Mouse (Mus musculus) layer of hippocampus, adult 18-20 months (tissue): ENCODE results near the gene Nwd2. TPM values are rescaled to one million over a fixed set of nuclear protein-coding genes. Genes with fewer than 3 reads are reported as not detected.

Source experiments
- DNase-seq, 2 experiments: peaks; one replicate each; pipeline ENCODE4 v3.0.0; 2022; ENCODE audit warnings: low spot score in 2 of 2
- long read RNA-seq: library from polyadenylated mRNA; stranded (forward); transcript quantifications from one replicate; pipeline ENCODE4 v2.0.0, GENCODE M21; 2021
- total RNA-seq, 2 experiments: library from RNA; stranded (reverse); gene quantifications; 2 replicates each; pipeline ENCODE4 v1.2.3; 2021

Gene Nwd2
- total RNA-seq: 10 to 100 TPM; 17.7 to 18.4 TPM
- long read RNA-seq, full-length matches to known transcripts: 11 of 21 reads
- long read RNA-seq, partial matches to known transcripts: 1 of 21 reads
- long read RNA-seq, other reads (novel, unspliced or antisense): 9 of 21 reads

- peak; percentile 54 to 60 for DNase-seq
Observed at GRCm38 (mm10) chr5:63649070-63649532, at the start of gene Nwd2. TSS of gene Nwd2 (plus strand) at chr5:63649102.

DNA sequence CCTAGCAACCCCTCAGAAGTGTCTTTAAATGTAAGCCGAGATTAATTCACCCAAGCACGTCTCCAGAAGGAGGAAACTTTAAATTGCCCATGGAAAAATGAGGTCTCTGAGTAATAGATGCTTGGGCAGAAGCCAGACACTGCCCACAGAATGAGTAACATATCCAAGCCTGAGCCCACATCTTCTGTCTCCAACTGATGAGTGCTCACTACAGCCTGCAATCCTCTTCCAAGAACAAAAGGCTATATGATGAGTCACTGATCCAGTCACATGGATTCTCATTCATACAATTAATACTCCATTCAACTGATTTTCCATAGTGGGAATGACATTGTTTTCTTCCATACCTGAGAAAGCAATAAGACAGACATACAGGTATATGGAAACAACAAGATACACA, 41.5 kb upstream of the Nwd2 start:
- DNase-seq: peak; percentile 56 to 68

GRCm38 (mm10) chr5:63616792-63617668, 31.9 kb upstream of the Nwd2 start:
- no peak for DNase-seq

- peak; percentile 88 to 95 for DNase-seq
Observed at GRCm38 (mm10) chr5:63624123-63624522, 24.8 kb upstream of the Nwd2 start.

- DNase-seq: no peak
Observed at GRCm38 (mm10) chr5:63627832-63628530, 20.9 kb upstream of the Nwd2 start.

- no peak for DNase-seq
Observed at GRCm38 (mm10) chr5:63628531-63628871, 20.4 kb upstream of the Nwd2 start.

DNA sequence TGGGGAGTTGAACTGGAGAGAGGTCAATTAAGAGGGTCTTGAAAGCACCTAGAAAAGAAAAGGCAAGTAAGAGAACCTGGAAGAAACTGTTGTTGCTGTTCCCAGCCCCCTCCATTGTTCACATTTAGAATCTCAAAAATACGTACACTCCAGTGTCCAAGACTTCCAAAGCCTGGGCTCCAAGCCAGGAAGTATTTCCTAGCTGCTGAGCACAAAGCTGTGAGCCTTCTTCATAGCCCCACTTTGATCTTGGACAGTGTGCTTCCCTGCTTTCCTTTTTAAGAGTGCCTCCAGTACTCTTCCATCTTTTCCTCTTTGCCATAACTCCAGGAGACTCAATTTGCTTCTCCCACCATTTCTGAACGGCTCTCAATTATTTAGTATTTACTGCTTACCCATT, 14.3 kb upstream of the Nwd2 start:
- DNase-seq: no peak

DNA sequence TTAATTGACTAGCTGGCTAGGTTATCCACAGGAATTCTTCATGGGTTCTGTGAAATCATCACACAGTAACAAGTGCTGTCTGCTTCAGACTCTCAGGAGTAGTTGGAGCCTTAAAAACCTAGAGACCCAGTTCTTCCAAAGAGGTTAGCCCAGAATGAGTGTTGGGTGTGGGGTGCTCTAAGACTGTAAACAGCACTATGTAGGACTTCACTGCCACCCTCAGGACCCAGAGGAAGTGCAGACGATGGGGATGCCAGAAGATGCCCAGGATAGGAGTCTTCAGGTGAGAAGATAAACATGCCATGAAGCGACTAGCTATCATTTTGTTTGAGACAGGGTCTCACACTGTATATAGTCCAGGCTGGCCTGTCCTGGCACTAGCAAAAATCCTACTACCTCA, 715 bp upstream of the Nwd2 start:
- DNase-seq: peak; percentile 42 to 70

- peak in 1 of 2 experiments; percentile 28 for DNase-seq
Observed at GRCm38 (mm10) chr5:63649533-63650464, 897 bp downstream of the Nwd2 start.

DNA sequence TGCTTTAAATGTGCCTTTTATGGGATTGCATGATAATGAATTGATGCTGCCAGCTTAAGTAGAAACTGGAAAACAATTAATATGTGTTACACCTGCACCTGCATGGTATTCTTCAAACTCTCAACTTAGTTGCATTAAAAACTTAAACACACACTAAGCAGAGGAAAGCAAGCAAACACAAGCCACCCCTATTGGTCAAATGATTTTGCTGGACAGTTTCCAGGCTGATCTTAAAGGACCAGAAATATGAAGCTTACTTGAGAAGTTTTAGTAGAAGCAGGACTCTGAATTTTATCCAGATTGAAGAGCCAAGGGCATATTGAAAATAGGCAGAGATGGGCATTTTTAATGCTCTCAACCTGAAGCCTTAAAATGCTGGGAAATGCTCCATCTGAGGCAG, 2.9 kb downstream of the Nwd2 start:
- DNase-seq: no peak

GRCm38 (mm10) chr5:63652705-63653104, 3.8 kb downstream of the Nwd2 start:
- no peak for DNase-seq

DNA sequence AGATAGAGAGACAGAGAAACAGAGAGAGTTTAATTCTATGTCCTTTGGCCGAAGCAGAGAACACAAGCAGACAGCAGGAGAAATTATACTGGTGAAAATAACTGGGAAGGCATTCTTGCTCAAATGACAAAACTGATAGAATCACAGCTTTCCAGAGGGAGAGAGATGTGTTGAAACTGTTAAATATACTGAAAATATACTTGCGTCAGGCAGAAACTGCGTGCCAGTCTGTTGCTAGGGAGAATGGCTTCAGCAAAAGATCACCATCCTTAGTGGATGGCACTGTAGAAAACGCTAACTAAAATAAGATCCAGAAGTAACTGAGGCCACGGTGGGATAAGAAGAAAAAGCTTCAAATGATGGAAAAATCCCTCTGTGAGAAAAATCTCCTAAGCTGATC, 18.0 kb downstream of the Nwd2 start:
- DNase-seq: no peak

- no peak for DNase-seq
Observed at GRCm38 (mm10) chr5:63675934-63676333, 27.0 kb downstream of the Nwd2 start.

DNA sequence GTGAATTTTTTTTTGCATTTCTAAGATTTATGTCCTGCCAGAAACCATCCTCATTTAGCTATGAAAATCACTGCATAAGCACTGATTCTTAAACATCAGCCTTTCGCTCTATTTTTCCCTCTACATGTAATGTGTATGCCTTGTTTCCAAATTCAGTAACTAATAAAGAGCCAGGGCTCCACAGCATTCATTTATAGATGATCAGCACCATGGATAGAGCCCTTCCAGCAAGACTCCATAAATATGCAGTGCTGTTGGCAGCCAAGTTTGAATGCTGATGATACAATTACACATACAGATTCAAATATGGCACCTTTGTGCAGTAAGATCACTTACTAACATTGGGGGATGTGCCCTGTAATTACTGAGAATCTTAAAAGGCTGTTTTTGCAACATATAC, 40.2 kb downstream of the Nwd2 start:
- DNase-seq: no peak

DNA sequence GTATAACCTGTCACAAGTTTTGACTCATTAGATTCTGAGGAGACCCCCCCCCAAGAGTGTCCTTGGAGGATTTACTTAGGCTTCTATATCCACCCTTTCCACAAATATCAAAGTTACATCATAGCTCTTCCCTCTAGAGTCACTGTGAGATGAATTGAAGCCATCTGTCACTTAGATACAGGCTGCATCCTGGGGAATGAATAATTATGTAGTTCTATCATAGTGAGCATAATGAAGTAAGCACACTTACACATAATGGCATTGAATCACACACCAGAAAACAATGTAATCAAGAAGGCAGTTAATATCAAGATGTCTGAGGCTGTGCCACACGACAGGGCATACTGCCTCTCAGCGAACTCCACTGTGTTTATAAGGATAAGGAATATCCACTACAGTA, 47.9 kb downstream of the Nwd2 start:
- peak in 1 of 2 experiments; percentile 47 for DNase-seq

GRCm38 (mm10) chr5:63697196-63697595, 48.3 kb downstream of the Nwd2 start:
- no peak for DNase-seq

DNA sequence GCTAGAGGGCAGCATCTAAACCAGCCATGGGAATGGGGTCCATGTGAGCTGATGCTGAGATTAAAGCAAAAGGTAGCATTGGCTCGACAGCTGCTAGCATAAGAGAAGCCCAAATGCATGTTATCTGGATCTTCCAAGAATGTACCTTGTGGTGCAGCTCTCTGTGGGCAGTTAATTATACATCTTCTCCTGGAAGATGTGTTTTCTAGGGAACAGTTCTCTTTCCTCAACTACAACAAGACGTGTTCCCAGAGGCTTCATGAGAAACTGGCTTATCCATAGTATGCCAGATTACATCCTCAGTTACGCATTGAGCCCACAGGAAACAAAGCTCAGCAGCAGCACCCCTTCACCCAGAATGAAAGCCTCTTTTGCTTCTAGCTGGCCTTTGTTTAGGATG, 80.1 kb downstream of the Nwd2 start:
- no peak for DNase-seq

DNA sequence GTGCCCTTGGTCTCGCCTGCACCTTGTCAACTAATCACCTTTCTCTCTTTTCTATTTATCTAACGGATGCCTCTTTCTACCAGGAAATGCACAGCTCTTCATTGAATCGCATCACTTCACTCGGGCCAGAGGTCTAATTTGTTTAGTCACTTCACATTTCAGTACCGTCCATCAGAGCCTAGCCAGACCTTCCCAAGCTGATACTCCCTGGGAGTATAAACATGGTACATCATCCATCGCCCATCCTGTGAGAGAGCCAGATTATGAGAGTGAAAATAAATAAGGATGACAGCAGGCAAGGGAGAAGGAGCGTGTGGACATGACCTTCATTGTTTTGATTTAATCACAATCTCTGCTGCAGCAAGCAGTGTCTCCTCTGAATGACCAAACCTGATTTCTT, 86.6 kb downstream of the Nwd2 start:
- no peak for DNase-seq

GRCm38 (mm10) chr5:63743426-63743825, 94.5 kb downstream of the Nwd2 start:
- no peak for DNase-seq

DNA sequence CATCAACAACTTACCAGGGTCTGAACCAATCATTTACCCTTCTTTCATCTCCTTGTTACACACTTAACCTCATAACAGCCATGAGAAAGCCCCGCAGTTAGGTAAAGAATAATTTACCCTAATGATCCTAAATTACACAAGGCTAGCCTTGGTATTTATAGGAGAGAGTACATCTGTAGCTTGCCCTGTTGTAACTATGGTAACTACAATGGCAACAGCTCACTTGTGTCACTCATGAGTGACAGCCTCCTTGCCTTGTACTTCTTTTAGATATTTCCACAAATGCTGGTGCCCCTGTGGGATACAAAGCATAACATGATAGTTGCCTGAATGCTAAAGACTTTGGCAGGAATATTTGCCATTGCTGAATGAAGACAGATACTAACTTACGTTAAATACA, 99.4 kb downstream of the Nwd2 start:
- DNase-seq: no peak

GRCm38 (mm10) chr5:63748759-63749158, 99.9 kb downstream of the Nwd2 start:
- no peak for DNase-seq
